Mouse (Mus musculus) MEL (cell line): Measurements from ENCODE around the gene Hspa12b.

Experiments used
- CTCF ChIP-seq, 3 experiments: IDR thresholded peaks in 2 of 3; conservative IDR thresholded peaks in 1 of 3; 2 replicates each; pipeline ENCODE4 v1.5.1; 2011 to 2012; ENCODE audit warnings: low read length in 3 of 3, low read depth in 2 of 3, mild to moderate bottlenecking in 2 of 3, improper control_type of control experiment in 1 of 3, inconsistent platforms in 1 of 3, mixed read lengths in 1 of 3, moderate library complexity in 1 of 3; ENCODE audit not compliant: control insufficient read depth in 1 of 3, insufficient read depth in 1 of 3, poor library complexity in 1 of 3, severe bottlenecking in 1 of 3
- EP300 ChIP-seq, 2 experiments: IDR thresholded peaks; 2 replicates each; pipeline ENCODE4 v1.6.1; 2011; ENCODE audit warnings: improper control_type of control experiment in 2 of 2, low read length in 2 of 2, low read depth in 1 of 2, mild to moderate bottlenecking in 1 of 2
- POLR2AphosphoS5 ChIP-seq: IDR thresholded peaks from 2 replicates; pipeline ENCODE4 v1.6.1; 2012; ENCODE audit warnings: low read depth, borderline replicate concordance, mild to moderate bottlenecking, inconsistent platforms, low read length, moderate library complexity, mixed read lengths
- USF1 ChIP-seq: IDR thresholded peaks from 2 replicates; pipeline ENCODE4 v1.6.1; 2014; ENCODE audit warnings: low read depth, mild to moderate bottlenecking, inconsistent platforms, low read length, improper control_type of control experiment, moderate library complexity

DNA sequence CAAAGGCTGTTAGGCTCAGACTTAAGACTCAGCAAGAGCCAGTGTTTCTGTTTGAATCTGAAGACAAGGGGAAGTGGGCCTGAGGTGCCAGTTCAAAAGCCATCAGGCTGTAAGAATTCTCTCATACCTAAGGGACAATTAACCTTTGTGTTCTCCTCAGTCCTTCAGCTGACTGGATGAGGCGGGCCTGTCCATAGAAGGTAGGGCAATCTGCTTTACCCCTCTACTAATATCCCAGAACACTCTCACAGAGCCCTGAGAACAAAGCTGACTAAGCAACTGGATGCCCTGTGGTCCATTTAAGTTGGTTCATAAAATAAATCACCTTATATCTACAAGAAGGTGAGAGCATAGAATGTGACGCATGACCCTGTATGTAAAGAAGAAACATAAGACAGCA, 39.1 kb downstream of the Hspa12b start:
- TF ChIP-seq POLR2AphosphoS5 (no peak), CTCF (IDR thresholded peaks at IDR 0.05 in 2 of 3, conservative IDR thresholded peaks at IDR 0.05 in 1 of 3; ENCODE audit: control insufficient read depth in 1 of 3, insufficient read depth in 1 of 3, low read depth in 2 of 3, low read length in 3 of 3, poor library complexity in 1 of 3, severe bottlenecking in 1 of 3) (no peak), EP300 (IDR thresholded peaks at IDR 0.05; ENCODE audit: low read depth in 1 of 2, low read length in 2 of 2) (no peak), USF1 (no peak)
